8 mouse cellular contexts compared by ENCODE assay signal in the genomic region with DNA sequence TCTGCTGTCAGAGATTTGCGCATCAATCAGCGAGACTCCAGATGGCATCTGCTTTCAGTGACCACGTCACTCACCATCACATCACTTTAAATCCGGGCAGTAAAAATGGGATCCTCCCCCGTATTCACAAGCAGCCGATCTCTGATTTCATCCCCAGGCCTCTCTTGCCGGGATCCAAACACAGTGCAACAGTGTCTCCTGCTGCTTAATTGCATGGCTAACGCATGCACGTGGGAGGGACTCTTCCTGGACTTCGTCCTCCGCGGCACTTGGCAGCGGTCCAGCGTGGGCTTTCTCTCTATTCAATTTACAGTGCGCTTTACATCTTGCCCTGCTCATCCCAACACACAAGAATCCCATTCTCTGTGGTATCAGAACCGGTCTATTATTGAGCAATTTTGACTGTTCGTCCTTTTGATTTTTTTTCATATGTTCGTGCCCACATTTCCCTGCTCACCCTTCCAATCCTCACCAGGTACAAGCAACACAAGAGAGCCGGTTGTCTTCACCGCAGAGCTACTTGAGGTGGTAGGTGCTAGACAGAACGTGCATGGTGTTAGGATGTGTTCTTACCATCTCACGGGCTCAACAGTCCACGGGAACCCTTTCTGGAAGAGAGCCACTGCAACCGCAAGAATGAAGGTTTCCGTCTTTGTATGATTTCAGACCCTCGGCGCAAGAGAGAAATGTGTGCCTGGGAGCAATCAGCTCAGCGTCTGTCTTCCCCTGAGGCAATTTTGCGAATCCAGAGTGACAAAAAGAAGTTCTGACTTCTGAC.
DNase-seq lines count a peak whose midpoint lies in the region; ATAC-seq and TF ChIP-seq lines count a peak whose summit lies in the region.

No protein-coding gene starts in this region.

- peak overlapping the region; percentile 4; the same call in 1 of the 2 replicates for H3K27ac ChIP-seq in embryonic facial prominence, embryonic 12.5 days
- H3K27ac ChIP-seq in hindbrain, embryonic 13.5 days: no peak overlapping the region
- no peak overlapping the region for H3K27ac ChIP-seq in midbrain, embryonic 14.5 days (replicated peaks; ENCODE audit: low read depth, low read length)
- no peak overlapping the region for H3K27ac ChIP-seq in testis, adult 2 months (ENCODE audit: control insufficient read depth, insufficient read depth, low read depth, low read length)

- DNase-seq in gastrocnemius, postnatal 10 days: peak; percentile 31
- no peak for DNase-seq in gastrocnemius, postnatal 14 days
- peak; percentile 9 to 14 for DNase-seq in left cerebral cortex, adult 8-10 months (ENCODE audit: low spot score in 2 of 2)
- DNase-seq in midbrain, embryonic 14.5 days: peak; percentile 81
- no peak for DNase-seq in thymus, postnatal 25 days

- WGBS in embryonic facial prominence, embryonic 12.5 days: 29% methylated on average over 29 of the region's 29 CpGs
- 39% methylated on average over 29 of the region's 29 CpGs for WGBS in hindbrain, embryonic 13.5 days
- WGBS in midbrain, embryonic 14.5 days: 27% methylated on average over 29 of the region's 29 CpGs

- ATAC-seq in embryonic facial prominence, embryonic 12.5 days (ENCODE audit: insufficient number of reproducible peaks, insufficient read depth, low FRiP score, low TSS enrichment): no peak
- no peak for ATAC-seq in hindbrain, embryonic 13.5 days (ENCODE audit: low FRiP score)
- no peak for ATAC-seq in midbrain, embryonic 14.5 days (ENCODE audit: low FRiP score, low TSS enrichment)

- peaks cover 15% of the 10 kb centered on the region; the same call in 1 of the 2 replicates for H3K4me1 ChIP-seq in embryonic facial prominence, embryonic 12.5 days
- peaks cover 15% of the 10 kb centered on the region for H3K4me1 ChIP-seq in hindbrain, embryonic 13.5 days (replicated peaks)
- peaks cover 11% of the 10 kb centered on the region for H3K4me1 ChIP-seq in midbrain, embryonic 14.5 days (ENCODE audit: control insufficient read depth, insufficient read depth, low read length)
- peaks cover 2% of the 10 kb centered on the region for H3K4me1 ChIP-seq in testis, adult 2 months (ENCODE audit: control insufficient read depth, insufficient read depth, low read length)

- intact Hi-C loops in gastrocnemius, postnatal 14 days (cut with DNase I; ENCODE audit: low total_unique reads): no loop called here

- peak overlapping the region; percentile 20 for H3K4me3 ChIP-seq in embryonic facial prominence, embryonic 12.5 days
- H3K4me3 ChIP-seq in hindbrain, embryonic 13.5 days: peak overlapping the region; percentile 15
- H3K4me3 ChIP-seq in midbrain, embryonic 14.5 days (replicated peaks; ENCODE audit: low read depth, low read length): peak overlapping the region; percentile 28
- H3K4me3 ChIP-seq in testis, adult 2 months (ENCODE audit: control insufficient read depth, low read depth, low read length): peak overlapping the region; percentile 55

- no peak overlapping the region for H3K9ac ChIP-seq in embryonic facial prominence, embryonic 12.5 days
- H3K9ac ChIP-seq in hindbrain, embryonic 13.5 days: peak overlapping the region; percentile 49
- H3K9ac ChIP-seq in midbrain, embryonic 14.5 days (replicated peaks; ENCODE audit: low read length): peak overlapping the region; percentile 39

- TF ChIP-seq POLR2A in testis, adult 2 months (IDR thresholded peaks at IDR 0.05; ENCODE audit: control insufficient read depth, low read depth, low read length): no peak

- H3K9me3 ChIP-seq in embryonic facial prominence, embryonic 12.5 days: no peaks in the 10 kb centered on the region
- no peaks in the 10 kb centered on the region for H3K9me3 ChIP-seq in hindbrain, embryonic 13.5 days
- H3K9me3 ChIP-seq in midbrain, embryonic 14.5 days (ENCODE audit: control insufficient read depth, low read length): no peaks in the 10 kb centered on the region

- TF ChIP-seq CTCF in testis, adult 2 months (IDR thresholded peaks at IDR 0.05; ENCODE audit: control insufficient read depth, insufficient read depth, insufficient replicate concordance, low read depth, low read length): no peak

- H3K27me3 ChIP-seq in embryonic facial prominence, embryonic 12.5 days: no peaks in the 10 kb centered on the region
- peaks cover 4% of the 10 kb centered on the region; the same call in 1 of the 2 replicates for H3K27me3 ChIP-seq in hindbrain, embryonic 13.5 days
- 0 out of 2 replicates have a peak, but pooled peaks cover 5% of the 10 kb centered on the region for H3K27me3 ChIP-seq in midbrain, embryonic 14.5 days (ENCODE audit: control insufficient read depth, insufficient read depth, low read length)
- no peaks in the 10 kb centered on the region for H3K27me3 ChIP-seq in testis, adult 2 months (ENCODE audit: control insufficient read depth, insufficient read depth, low read length)

- H3K36me3 ChIP-seq in embryonic facial prominence, embryonic 12.5 days: no peaks in the 10 kb centered on the region
- H3K36me3 ChIP-seq in hindbrain, embryonic 13.5 days: no peaks in the 10 kb centered on the region
- H3K36me3 ChIP-seq in midbrain, embryonic 14.5 days (ENCODE audit: control insufficient read depth, insufficient read depth, low read length): no peaks in the 10 kb centered on the region
- no peaks in the 10 kb centered on the region for H3K36me3 ChIP-seq in testis, adult 2 months (ENCODE audit: control insufficient read depth, insufficient read depth, low read length)

- peak overlapping the region; percentile 54 for H3K4me2 ChIP-seq in embryonic facial prominence, embryonic 12.5 days (replicated peaks)
- peak overlapping the region; percentile 50 for H3K4me2 ChIP-seq in hindbrain, embryonic 13.5 days
- peak overlapping the region; percentile 58 for H3K4me2 ChIP-seq in midbrain, embryonic 14.5 days (ENCODE audit: low read length)

Comparison
In these comparisons a context has a peak if more than half of its experiments do, and no peak if none do; other contexts are left out.
1. DNase-seq: peak in gastrocnemius, postnatal 10 days (single experiment), left cerebral cortex, adult 8-10 months (2 of 2) and midbrain, embryonic 14.5 days (single experiment); none in gastrocnemius, postnatal 14 days (single experiment) and thymus, postnatal 25 days (single experiment).
2. Peak in every context shown above with its lines, with median percentiles within 50 percentile points of each other: H3K4me2 ChIP-seq and H3K4me3 ChIP-seq.